Mouse (Mus musculus) forebrain, postnatal 0 days (tissue): ENCODE measurements around the gene Tmem116. TPM values are rescaled to one million over a fixed set of nuclear protein-coding genes. Genes with fewer than 3 reads are reported as not detected.

Experiments used
- ATAC-seq: fragments of 200-750 bp; cut with Nextera tagmentation; 2 replicates; pipeline ENCODE4 v1.8.0; 2017; ENCODE audit warnings: mild to moderate bottlenecking, moderate library complexity
- DNase-seq: peaks from one replicate; pipeline ENCODE4 v3.0.0-alpha.2; 2015
- H3K27ac ChIP-seq: fragments of 300-500 bp; sonication (generic); 2 replicates; pipeline ENCODE4 v1.5.1; 2014; ENCODE audit warnings: low read depth, mild to moderate bottlenecking, antibody characterized with exemption, low read length, moderate library complexity, mixed read lengths
- H3K27me3 ChIP-seq: fragments of 300-500 bp; sonication (generic); 2 replicates; pipeline ENCODE4 v1.6.1; 2014; ENCODE audit warnings: mild to moderate bottlenecking, low read length, mixed read lengths; ENCODE audit not compliant: insufficient read depth
- H3K36me3 ChIP-seq: fragments of 300-500 bp; sonication (generic); 2 replicates; pipeline ENCODE4 v1.6.1; 2014; ENCODE audit warnings: mild to moderate bottlenecking, moderate library complexity; ENCODE audit not compliant: insufficient read depth
- H3K4me1 ChIP-seq: fragments of 300-500 bp; sonication (generic); 2 replicates; pipeline ENCODE4 v1.6.1; 2014; ENCODE audit warnings: antibody characterized with exemption; ENCODE audit not compliant: insufficient read depth
- H3K4me2 ChIP-seq: fragments of 300-500 bp; sonication (generic); 2 replicates; pipeline ENCODE4 v1.6.1; 2014; ENCODE audit warnings: low read depth, mild to moderate bottlenecking, moderate library complexity
- H3K4me3 ChIP-seq: fragments of 300-500 bp; sonication (generic); 2 replicates; pipeline ENCODE4 v1.5.1; 2014; ENCODE audit warnings: low read depth, low read length, mixed read lengths
- H3K9ac ChIP-seq: fragments of 300-500 bp; sonication (generic); 2 replicates; pipeline ENCODE4 v1.6.1; 2014; ENCODE audit warnings: mild to moderate bottlenecking
- H3K9me3 ChIP-seq: fragments of 300-500 bp; sonication (generic); 2 replicates; pipeline ENCODE4 v1.6.1; 2016; ENCODE audit warnings: low read length
- CTCF ChIP-seq: sonication (generic); IDR thresholded peaks from 2 replicates; pipeline ENCODE4 v1.5.1; 2016; ENCODE audit warnings: antibody characterized with exemption, control low read depth, low read depth
- WGBS: fragments of 180-500 bp; shearing (Covaris S2); extraction: QIAGEN DNeasy Blood & Tissue Kit; methylation state at CpG from one replicate; pipeline ENCODE4 v1.1.7; 2014; 5-methylcytosine and 5-hydroxymethylcytosine counted together
- polyA plus RNA-seq: library from polyadenylated mRNA; unstranded; fragments of >200 nt; fragmentation: Nextera tagmentation; extraction: Ambion mirVana; gene quantifications from 2 replicates; pipeline ENCODE4 v1.2.1, GENCODE M21; 2015
- total RNA-seq: library from RNA; depleted of rRNA; stranded (reverse); fragments of >200 nt; gene quantifications from 2 replicates; pipeline ENCODE4 v1.2.3, GENCODE M21; 2014; rRNA removed

Gene Tmem116
- total RNA-seq: 0.24 and 0.54 TPM in 2 replicates
- 2.2 and 2.7 TPM in 2 replicates for polyA plus RNA-seq

DNA sequence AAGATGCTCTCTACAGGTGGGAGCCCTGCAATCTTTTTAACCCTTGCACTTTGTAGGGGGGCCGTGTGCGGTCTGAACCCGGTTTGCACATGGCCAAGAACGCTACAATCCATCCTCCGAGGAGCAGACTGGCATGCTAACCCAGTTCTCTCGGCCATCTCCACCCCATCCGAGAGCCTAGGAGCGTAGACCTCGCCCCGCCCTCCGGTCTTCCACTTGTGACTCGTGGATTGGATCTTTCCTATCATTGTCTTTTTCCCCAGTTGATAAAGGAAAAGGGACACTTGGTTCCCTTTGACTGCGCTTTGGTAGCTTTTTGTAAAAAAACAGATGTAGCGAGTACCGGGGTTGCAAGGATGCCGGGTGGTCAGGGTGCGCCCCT is at the start of gene Tmem116:
TSS of gene Tmem116 (plus strand) at position 250 of the 382 bp plus-strand sequence.
- ATAC-seq (peak; percentile 20; the same call in 1 of the 2 replicates), DNase-seq (peak; percentile 59)
- no peak for TF ChIP-seq CTCF
- H3K9me3 ChIP-seq: no peaks in the 10 kb centered on the region
- no peaks in the 10 kb centered on the region for H3K27me3 ChIP-seq
- peak within 1 kb of the TSS; percentile 97 for H3K27ac ChIP-seq
- under 1% methylated on average over 17 of the region's 17 CpGs for whole genome bisulfite sequencing
- H3K9ac ChIP-seq: peak within 1 kb of the TSS; percentile 98
- peaks cover 35% of the 10 kb centered on the region for H3K36me3 ChIP-seq
- H3K4me2 ChIP-seq: peak within 1 kb of the TSS; percentile 81
- H3K4me1 ChIP-seq: no peaks in the 10 kb centered on the region
- H3K4me3 ChIP-seq: peak within 1 kb of the TSS; percentile 80

DNA sequence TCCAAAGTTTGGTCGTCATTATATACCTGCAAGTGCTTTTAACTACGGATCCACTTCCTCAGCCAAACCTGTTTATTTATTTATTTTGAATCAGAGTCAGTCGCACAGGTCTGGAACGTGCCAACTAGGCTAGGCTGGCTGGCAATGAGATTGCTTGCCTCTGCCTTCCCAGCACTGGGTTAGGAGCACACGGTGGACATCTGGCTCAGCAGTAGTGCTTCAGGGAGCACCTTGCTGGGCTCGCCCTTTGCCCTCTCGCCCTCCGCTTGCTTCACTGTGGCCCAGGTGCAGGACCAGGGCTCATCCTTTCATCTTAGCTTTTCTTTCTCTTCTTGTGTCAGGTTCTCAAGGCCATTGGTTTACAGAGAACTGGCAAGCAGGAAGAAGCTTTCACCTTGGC is 43.8 kb upstream of the Tmem116 start:
- Histone ChIP-seq H3K9ac (no peak overlapping the region), H3K4me3 (no peak overlapping the region), H3K27ac (no peak overlapping the region), H3K36me3 (peaks cover 49% of the 10 kb centered on the region), H3K4me2 (no peak overlapping the region), H3K9me3 (no peaks in the 10 kb centered on the region), H3K4me1 (no peaks in the 10 kb centered on the region), H3K27me3 (no peaks in the 10 kb centered on the region)
- ATAC-seq (no peak), DNase-seq (no peak)
- 94% methylated on average over 8 of the region's 8 CpGs for WGBS
- TF ChIP-seq CTCF: no peak

DNA sequence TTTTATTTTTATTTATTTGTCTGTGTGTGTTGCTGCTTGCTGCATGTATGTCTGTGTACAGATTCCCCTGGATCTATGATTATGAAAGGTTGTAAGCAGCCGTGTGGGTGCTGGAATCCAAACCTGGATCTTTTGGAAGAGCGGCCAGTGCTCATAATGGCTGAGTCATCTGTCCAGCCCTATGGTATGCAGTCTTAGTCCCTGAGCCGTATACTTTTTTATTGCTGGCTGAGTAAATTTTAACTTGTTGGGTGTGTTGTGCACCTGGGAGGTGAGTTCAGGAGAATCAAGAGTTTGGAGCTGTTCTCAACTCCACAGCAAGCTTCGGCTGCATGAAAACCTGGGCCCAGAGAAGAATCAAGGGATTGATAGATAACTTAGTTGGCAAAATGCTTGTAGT is 40.7 kb upstream of the Tmem116 start:
- H3K4me1 ChIP-seq: no peaks in the 10 kb centered on the region
- H3K9ac ChIP-seq: no peak overlapping the region
- H3K4me3 ChIP-seq: no peak overlapping the region
- H3K4me2 ChIP-seq: no peak overlapping the region
- H3K9me3 ChIP-seq: no peaks in the 10 kb centered on the region
- DNase-seq (no peak), ATAC-seq (no peak)
- H3K36me3 ChIP-seq: peaks cover 65% of the 10 kb centered on the region
- no peak overlapping the region for H3K27ac ChIP-seq
- TF ChIP-seq CTCF: no peak
- WGBS: 95% methylated on average over 4 of the region's 4 CpGs
- H3K27me3 ChIP-seq: no peaks in the 10 kb centered on the region

DNA sequence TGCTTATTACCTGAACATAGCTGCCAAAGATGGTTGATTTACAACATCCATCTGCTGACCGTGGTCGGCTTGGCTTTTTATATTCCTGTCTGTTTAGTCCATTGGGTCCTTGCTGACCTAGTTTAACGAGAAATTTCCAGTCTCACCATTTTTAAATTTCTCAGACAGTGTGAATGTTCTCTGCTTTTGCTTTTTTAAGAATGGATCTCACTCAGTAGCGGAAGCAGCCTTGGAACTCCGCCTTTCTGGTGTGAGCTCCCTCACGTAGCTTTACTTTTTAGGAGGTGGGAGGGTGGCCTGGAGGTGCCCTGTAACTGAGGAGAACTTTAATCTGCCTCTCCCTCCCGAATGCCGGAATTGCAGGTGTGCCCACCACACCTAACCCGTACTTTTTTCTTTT is 31.0 kb upstream of the Tmem116 start:
- 92% methylated on average over 9 of the region's 9 CpGs for WGBS
- no peaks in the 10 kb centered on the region for H3K9me3 ChIP-seq
- ATAC-seq: no peak

DNA sequence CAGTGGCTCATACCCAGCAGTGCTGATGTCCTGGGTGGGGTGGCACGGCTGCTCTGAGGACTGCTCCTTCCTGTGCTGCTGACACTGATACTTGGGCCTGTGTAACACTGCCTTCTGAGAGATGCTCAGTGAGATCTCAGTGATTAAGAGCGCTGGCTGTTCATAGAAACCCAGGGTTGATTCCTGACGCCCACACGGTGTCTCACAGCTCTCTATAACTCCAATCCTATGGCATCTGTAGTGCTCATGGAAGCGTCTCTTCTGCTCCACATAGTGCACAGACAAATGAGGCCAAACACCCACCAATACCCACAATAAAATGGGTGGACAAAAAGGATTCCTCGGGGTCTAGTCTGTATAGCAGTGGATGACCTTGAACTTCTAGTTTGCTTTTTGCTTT is 28.9 kb upstream of the Tmem116 start:
- Histone ChIP-seq H3K27me3 (no peaks in the 10 kb centered on the region), H3K36me3 (peaks cover 95% of the 10 kb centered on the region), H3K9me3 (no peaks in the 10 kb centered on the region), H3K27ac (no peak overlapping the region), H3K9ac (no peak overlapping the region), H3K4me3 (no peak overlapping the region), H3K4me2 (no peak overlapping the region), H3K4me1 (no peaks in the 10 kb centered on the region)
- ATAC-seq (no peak), DNase-seq (no peak)
- WGBS: 92% methylated on average over 6 of the region's 6 CpGs
- TF ChIP-seq CTCF: no peak

More for the DNA sequence above, 31.0 kb upstream of the Tmem116 start:
- Histone ChIP-seq H3K27me3 (no peaks in the 10 kb centered on the region), H3K27ac (no peak overlapping the region), H3K4me3 (no peak overlapping the region), H3K9ac (no peak overlapping the region), H3K36me3 (peaks cover 94% of the 10 kb centered on the region), H3K4me1 (no peaks in the 10 kb centered on the region), H3K4me2 (no peak overlapping the region)
- TF ChIP-seq CTCF: no peak
- no peak for DNase-seq

DNA sequence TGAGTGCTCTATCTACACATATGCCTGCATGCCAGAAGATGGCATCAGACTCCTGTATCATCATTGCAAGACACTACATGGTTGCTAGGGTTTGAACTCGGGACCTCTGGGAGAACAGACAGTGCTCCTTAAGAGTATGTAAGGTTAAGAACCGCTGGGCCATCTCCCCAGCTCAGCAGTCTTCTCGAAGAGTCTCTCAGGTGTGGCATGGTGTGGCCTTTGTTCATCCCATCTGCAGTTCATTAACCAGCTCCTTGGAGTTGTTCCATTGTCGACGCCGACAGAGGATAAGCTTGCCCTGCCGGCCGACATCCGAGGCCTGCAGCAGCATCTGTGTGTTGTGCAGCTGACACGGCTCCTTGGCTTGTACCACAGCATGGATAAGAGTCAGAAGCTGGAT is 28.4 kb upstream of the Tmem116 start:
- no peak for ATAC-seq
- no peak for DNase-seq
- no peaks in the 10 kb centered on the region for H3K9me3 ChIP-seq
- H3K4me1 ChIP-seq: no peaks in the 10 kb centered on the region
- peaks cover 95% of the 10 kb centered on the region for H3K36me3 ChIP-seq
- H3K27ac ChIP-seq: no peak overlapping the region
- no peak overlapping the region for H3K4me3 ChIP-seq
- H3K4me2 ChIP-seq: no peak overlapping the region
- WGBS: 91% methylated on average over 10 of the region's 10 CpGs
- TF ChIP-seq CTCF: no peak
- no peak overlapping the region for H3K9ac ChIP-seq
- H3K27me3 ChIP-seq: no peaks in the 10 kb centered on the region

DNA sequence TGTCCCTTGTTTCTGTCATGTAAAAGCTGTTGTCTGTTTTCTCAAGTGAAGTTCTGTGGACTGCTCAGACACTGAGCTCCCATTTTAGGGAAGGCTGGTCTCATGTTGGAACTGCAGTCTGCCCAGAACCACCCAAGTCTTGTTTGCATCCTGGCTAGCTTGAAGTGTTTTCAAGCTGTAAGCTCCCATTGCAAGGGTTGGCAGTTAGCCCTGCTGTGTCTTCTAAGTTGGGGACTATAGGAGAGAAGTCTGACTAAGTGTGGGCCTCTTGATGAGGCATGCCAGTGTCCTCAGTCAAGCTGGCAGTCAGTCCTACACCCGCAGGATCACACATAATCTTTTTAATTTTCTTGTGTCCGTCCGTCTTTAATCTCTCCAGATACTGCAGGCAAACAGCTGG is 22.7 kb upstream of the Tmem116 start:
- DNase-seq: no peak
- WGBS: 94% methylated on average over 3 of the region's 3 CpGs
- ATAC-seq: no peak
- Histone ChIP-seq H3K4me3 (no peak overlapping the region), H3K4me2 (no peak overlapping the region), H3K36me3 (peaks cover 95% of the 10 kb centered on the region), H3K4me1 (no peaks in the 10 kb centered on the region), H3K9ac (no peak overlapping the region), H3K27me3 (no peaks in the 10 kb centered on the region), H3K27ac (no peak overlapping the region), H3K9me3 (no peaks in the 10 kb centered on the region)
- no peak for TF ChIP-seq CTCF
